Mouse (Mus musculus) heart, postnatal 4 days (tissue): ENCODE data around the gene Itga5. TPM values are rescaled to one million over a fixed set of nuclear protein-coding genes. Genes with fewer than 3 reads are reported as not detected.

Experiments used
- DNase-seq: peaks from one replicate; pipeline ENCODE4 v3.0.0; 2021
- total RNA-seq, 2 experiments: library from RNA; stranded (reverse); gene quantifications; 2 replicates each; pipeline ENCODE4 v1.2.3; 2021

The Itga5 gene
- total RNA-seq, 2 experiments from 2014 or later, result 120 to 121 TPM

DNA sequence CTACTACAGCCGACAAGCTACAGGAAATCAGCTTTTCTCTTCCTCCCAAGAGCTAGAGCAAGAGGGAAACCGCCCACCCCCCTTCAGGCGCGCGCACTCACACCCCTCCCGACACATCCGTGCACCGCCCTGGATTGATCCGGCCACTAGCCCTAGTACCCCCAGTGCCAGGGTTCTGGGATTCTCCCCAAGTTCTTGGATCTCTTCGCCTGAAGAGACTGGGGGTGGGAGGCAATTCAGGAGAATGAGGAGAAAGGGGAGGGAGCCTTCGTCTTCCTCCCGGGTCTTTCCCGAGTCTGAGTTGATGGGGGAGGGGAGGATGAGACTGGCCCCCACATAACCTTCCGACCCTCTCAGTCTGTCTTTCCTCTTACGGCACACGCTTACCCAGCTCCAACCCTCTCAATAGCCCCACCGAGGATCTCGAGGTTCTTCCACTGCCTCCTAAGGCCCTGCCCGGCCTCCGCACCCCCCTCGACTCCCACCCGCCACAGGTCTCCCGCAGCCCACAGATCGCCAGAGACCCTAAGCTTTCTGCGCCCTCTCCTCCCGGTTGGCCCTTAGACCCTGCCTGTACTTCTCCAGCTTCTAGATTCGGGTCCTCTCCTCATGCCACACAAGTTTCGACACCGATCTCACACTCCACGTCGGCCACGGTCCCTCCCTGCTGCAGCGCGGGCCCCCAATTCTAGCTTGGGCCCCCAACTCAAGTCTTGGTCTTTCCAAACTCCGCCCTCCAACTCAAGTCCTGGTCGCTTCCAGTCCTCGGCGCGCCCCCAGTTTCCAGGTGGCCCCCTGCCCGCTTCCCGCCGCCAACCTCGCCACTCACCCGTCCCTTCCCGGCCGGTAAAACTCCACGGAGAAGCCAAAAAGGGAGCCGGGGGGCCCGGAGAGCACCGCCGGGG, 840 bp downstream of the Itga5 start:
- DNase-seq, result peak; percentile 74

DNA sequence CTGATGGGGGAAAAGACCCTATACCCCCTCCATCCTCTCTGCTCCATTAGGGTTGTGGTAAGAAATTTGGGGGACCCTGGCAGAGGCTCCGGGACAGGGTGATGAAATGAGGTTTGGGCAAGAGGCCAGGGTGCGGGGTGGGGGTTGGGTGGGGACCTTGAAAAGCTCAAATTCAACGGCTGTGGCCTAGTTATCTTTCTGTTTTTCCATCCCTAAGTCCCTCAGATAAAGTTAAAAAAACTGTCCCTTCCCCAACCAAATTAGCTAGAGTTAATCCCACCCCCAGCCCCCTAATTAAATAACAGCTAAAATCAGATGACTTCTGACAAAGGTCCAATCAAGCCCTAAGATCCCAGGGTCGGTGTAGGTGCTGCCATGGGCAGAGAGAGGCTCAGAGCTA, 1.8 kb downstream of the Itga5 start:
- no peak for DNase-seq

DNA sequence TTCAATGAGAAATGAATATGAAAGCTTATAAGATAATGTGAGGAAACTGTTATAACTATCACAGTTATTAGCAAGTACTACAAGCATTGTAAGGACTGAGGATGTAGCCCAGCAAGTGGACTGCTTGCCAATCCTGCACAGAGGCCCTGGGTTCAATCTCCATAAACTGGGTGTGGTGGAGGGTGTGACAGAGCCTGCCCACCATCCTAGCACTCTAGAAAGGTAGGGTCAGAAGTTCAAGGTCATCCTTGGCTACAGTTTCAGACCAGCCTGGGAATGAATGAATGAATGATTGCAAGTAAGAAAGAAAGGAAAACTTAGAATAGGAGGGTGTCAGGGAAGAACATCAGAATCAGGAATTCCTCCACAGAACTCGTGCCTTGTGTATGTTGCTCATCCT, 2.8 kb downstream of the Itga5 start:
- DNase-seq, result no peak

DNA sequence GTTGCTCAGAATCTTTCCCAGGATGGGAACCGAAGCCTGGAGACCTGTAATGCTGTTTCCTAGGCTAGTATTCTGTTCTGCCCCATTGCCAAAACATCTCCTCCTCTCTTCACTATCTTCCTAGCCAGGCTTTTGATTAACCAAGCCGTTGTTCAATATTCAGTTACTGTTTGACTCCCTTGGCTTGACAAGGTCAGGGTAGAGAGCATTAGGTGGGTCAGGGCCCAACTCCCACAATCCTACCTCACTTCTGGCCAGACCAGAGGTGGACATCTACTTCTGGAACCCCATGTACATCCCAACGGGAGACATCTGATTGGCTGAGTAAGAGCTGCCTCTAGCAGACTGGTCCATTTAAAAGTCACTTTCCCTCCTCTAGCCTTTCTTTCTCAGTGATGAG, 3.6 kb downstream of the Itga5 start:
- no peak for DNase-seq

DNA sequence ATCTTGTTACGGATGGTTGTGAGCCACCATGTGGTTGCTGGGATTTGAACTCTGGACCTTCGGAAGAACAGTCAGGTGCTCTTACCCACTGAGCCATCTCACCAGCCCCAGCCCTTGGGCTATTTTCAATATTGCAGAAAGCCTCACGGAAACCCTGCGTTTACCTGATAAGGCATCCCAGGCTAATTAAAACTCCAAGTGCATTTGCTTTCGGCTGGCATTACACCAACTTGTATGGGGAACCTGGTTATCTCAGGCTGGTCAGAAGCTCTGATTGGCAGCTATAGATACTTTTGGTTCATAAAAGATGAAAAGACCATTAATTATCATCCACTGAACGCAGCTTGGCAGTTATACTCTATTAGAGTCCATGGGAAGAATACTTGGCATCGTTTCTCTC, 4.2 kb downstream of the Itga5 start:
- DNase-seq, result no peak

DNA sequence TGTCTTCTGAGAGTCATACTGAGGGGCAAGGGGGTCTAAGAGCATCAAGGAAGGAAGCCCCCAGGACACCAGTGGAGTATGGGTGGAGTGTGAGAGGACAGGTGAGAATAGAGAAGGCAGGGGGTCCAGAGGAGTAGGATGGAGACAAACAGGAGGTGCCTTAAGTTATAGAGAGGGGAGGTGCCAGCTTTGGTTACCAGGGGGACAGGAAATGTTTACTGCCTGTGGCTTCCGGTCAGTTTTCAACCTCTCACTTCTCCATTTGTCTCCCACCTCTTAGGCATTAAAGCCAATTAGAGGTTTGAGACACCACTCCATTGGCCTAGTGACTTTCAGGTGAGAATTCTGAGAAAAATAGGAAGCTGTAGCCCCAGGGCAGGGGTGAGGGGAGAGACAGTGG, 5.3 kb downstream of the Itga5 start:
- no peak for DNase-seq

DNA sequence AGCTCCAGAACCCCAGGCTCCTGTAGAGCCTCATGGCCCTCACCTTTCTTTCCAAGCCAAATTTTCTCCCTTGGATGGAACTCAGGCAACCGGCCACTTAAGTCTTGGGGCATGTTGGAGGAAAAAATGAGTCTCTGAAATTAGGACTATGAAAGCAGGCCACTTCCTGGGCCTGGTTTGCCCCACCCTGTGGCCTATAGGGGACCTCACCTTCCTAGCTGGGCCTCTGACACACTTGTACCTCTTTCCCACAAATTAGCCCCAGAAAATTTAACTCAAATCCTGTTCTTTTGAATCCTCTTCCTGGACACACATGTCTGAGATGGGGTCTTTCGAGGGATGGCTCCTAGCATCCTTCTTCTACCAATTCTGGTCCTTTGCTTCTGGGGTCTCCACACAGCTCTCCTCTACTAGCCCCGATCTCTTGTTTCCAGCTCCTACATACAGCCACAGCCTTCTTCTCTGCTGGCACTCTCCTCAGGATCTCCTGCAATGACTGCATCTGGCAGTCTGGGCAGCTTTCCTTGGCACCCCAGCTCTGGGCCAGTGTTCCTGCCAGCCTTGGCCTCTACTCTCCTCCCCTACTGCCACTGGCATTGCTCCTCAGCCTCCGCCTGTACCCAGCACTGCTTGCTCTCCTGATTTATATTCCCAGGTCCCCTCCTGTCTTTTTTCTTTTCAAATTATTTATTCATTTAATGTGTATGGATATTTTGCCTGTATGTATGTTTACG, 6.5 kb downstream of the Itga5 start:
- no peak for DNase-seq

DNA sequence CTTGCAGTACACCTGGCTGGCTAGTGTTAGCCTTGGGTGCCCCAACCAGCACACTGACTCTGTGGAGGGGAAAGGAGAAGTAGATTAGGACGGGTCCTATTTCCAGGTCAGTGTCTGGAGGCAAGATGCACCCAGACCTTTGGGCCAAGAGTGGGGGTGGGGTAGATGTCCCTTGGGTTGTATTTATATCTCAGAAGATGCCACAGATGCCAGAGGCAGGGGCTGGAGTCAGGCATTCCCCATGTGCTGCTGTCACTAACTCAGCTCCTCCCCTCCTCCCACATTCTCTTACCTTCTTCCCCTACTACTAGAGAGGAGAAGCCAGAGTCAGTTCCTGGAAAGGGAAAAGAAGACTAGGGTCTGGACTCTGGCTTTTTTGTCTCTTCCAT, 7.4 kb downstream of the Itga5 start:
- no peak for DNase-seq

DNA sequence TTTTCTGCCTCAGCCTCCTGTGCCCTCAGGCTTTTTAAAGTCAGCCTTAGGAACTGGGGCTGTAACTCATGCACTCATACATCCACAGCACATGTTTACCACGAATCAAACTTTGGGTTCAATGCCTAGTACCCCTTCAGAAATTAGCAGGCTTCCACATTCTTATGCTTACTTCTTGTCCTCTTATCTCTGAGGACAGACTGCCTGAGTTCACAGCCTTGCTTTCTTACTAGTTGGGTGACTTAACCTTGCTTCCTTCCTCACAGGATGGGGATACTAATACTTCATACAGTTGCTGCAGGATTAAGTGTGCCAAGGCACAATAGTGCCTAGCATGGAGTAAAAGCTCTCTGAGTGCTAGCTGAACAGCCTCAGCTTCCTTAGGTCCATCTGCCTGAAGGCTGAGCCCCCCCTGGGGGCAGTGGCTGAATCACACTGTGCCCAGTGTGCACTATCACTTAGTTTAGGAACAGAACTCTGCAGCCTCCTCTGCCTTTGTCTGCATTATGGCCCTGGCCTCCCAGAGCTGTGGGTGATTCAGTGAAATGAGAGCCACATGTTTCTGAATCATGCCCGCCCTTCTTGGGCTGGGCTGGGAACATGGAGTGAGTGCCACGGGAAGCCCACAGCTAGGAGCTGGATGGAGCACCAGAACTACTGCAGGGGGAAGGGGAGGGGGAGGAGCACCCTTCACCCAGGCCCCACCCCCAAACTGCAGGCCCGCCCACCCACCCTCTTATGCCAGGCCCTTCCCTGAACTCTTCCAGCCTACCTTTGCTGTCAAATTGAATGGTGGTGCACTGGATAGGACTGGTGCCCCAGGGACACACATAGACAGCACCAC, 8.1 kb downstream of the Itga5 start:
- DNase-seq, result peak; percentile 52

DNA sequence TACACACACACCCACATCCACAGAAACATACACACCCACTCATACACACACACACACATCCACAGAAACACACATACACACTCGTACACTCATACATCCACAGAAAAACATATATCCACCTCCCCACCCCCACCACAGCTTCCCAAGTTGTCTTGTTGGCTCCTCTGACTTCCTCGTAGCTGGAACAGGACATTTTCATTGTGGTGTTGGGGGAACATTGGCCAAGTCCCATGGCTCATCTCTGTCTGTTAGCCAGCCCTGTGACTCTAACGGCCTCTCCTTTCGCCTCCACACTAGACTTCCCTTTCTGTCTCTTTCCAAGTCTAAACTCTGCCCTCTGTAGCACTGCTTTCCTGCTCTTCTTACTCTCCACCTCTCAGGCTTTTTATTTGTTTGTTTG, 8.7 kb downstream of the Itga5 start:
- no peak for DNase-seq

DNA sequence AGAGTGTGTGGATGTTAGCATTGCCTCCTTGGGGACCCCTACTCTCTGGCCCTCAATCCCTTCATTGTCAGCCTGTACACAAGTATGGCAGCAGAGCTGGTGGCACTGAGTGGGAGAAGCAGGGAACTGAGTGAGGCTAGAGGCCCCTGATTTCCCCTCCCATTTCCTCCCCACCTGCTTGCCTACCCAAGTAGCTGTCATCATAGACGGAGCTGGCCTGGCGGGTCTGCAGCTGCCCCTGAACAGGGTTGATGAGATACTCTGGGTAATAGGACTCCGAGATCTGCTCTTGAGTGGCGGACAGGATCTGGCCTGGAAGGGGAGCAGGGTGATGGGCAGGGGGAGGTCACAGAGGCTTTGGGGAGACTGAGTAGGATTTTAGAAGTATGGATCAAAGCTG, 10.4 kb downstream of the Itga5 start:
- no peak for DNase-seq

DNA sequence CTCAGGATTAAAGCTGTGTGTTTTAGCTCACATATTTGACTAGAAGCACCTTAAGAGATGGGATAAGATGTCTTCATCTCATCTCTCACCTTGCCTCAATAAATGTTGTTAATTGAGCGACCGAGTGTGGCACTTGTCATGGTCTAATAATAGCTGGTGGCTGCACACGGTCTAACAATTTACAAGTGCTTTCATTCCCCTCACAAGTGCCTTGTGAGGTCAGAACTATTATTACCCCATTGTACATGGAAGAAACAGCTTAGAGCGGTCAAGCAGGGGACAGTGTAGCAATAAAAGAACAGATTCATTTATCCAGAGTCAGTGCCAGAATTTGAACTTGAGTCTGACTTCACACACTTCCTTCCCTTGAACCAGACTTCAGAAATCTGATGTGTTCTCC, 11.1 kb downstream of the Itga5 start:
- peak; percentile 35 for DNase-seq

DNA sequence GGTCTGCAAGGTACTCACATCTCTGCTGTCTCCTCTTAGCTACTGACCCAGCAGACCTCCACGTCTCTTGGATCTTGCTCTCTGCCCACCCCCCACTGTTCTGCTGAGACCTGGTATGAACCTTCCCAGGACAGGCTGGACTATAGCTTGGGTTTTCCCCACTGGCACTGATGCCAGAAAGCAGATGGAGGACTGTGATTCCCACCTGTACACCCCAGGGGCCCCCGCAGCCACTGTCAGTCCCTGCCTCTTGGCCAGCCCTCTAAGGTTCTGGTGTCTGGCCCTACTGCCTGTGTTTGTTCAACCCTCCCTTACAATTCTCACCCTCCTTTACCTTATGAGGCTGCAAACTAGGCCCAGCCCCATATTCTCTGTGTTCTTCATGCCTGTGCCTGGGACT, 11.9 kb downstream of the Itga5 start:
- DNase-seq, result no peak

DNA sequence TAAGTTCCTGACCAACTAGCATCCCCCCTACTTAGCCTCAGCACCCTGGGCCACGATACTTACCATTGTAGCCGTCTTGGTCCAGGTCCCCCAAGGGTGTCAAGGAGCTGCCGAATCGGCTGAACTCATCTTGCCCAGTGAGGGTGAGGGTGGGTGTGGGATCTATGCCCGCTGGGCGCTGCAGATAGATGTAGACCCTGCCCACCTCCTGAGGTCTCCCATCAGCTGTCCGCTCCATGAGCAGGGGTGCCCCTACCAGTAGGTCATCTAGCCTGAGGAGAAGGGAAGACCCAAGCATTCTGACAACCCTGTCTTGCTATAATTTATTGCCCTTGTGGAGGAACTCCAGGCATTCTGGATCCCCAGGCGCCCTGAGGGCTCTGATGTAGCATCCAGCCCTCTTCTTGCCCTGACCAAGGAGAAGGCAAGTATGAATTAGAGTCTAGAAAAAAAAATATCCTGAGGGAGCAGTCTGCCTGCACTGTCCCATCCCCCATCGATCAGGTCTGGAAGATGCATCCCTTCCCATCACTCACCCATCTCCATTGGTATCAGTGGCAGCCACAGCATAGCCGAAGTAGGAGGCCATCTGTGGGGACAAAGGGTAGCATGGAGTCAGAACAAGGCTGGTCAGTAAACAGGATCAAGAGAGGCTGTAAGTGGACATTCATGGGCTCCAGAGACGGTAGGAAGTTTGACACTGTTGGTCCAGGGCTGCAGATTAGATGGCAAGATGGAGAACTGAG, 12.9 kb downstream of the Itga5 start:
- no peak for DNase-seq

DNA sequence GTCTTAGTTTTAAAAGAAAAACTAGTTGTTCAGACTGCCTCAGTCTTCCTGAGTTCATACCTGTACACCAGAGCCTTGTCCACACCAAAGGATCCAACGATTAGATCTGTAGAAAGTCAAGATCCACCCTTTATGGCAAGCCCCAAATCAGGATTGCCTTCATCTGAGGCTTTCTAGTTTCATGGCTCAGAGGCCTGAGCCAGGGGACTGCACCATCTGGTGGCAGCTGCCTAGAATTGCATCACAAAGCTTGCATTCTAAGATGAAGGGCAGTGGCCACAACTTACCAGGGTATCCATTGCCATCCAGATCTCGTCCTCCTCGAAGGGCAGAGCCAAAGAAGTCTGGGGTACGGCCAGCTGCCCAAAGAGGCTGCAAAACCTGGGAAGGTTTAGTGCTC, 13.7 kb downstream of the Itga5 start:
- peak; percentile 77 for DNase-seq

DNA sequence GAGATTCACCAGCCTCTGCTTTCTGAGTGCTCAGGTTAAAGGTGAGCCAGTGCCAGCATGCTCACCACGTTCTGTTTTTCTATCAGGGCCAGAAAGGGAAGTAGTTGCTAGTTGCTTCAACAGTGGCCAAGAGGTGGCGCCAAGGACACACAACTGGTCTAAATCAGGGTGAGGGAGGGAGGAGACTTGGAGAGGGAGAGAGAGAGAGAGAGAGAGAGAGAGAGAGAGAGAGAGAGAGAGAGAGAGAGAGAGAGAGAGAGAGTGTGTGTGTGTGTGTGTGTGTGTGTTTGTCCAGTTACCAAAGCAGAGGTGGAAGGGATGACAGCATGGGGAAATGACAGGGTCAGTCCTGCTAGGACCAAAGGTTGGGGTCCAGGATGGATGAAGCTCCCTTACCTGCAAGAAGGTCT, 19.3 kb downstream of the Itga5 start:
- peak; percentile 82 for DNase-seq

DNA sequence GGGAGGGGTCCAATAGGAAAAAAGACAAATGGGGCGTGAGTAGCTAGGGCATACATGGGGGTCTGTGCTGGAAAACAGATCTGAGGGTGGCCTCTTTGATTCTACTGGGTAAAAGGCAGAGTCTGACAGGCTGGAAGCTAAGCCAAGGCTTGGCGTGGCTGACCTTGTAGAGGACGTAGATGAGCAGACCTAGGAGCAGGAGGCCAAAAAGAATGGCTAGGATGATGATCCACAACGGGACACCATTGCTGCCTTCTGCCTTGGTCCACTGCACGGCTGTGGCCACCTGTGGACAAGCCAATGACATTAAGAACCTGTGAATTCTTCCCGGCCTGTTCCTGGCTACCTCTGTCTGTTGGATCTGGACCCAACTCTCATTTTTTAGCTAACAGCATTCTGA, 20.8 kb downstream of the Itga5 start:
- no peak for DNase-seq

DNA sequence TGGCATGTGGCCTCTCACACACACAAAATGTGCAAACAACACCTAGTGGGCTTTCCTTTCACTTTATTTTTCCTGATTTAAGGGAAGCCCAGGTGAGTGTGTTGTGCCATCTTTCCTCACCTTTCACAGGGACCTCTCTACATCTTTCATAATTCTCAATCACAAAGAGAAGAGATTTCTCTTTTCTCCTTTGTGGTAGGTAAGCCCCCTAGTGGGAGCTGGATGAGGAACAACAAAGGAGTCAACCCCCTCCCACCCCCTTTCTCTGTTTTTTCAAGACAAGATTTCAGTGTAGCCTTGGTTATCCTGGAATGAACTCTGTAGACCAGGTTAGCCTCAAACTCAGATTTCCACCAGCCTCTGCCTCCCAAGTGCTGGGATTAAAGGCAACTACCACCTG, 23.0 kb downstream of the Itga5 start:
- no peak for DNase-seq

DNA sequence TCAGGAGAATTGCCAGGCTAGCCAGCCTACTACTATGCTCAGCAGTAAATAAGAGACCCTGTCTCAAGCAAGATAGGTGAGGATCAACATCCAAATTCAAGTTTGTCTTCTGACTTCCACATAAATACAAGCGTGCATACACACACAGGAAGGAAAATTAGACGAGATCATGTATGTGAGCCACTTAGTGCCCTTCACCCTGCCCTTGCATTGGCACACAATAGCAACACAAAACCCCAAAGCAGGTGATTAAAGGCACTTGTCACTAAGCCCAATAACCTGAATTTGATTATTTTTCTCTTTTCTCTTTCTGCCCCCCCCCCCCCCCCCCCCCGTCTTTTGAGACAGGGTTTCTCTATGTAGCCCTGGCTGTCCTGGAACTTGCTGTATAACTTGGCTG, 23.6 kb downstream of the Itga5 start:
- DNase-seq, result no peak

DNA sequence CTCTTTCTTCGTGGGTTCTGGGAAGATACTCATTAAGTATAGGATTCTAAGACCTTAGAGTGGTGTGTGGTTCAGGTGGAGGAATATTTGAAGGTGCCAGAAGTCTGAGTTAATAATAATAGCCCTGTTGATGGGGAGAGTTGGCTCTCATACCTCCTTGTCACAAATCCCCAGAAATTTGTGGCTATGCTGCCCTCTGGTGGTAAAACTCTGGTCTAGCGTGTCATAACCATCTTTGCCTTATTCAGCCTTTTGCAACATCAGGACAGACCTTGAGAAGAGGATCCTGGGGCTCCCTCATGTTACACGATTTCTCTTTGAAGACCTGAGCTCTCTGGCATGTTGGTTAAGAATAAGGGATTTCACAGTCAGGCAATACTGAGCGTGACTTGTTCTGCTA, 24.1 kb downstream of the Itga5 start:
- peak; percentile 87 for DNase-seq

DNA sequence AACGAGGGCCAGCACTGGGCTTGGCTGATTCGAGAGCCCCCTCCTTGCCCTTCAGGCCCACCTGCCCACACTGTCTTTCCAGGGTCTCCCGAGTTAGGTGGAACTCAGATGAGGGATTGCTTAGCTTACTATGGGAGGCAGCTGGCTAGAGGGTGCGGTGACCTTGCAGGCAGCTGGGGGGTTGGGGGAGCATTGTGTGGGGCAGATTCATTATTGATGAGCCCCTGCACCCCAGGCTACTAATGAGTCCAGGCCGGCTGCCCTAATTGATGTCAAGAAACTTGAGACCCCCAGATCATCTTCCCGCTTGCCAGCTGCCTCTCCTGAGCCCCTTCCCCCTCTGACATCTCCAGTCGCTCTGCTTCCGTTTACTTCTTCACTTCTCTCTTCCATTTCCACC, 25.0 kb downstream of the Itga5 start:
- DNase-seq, result no peak

DNA sequence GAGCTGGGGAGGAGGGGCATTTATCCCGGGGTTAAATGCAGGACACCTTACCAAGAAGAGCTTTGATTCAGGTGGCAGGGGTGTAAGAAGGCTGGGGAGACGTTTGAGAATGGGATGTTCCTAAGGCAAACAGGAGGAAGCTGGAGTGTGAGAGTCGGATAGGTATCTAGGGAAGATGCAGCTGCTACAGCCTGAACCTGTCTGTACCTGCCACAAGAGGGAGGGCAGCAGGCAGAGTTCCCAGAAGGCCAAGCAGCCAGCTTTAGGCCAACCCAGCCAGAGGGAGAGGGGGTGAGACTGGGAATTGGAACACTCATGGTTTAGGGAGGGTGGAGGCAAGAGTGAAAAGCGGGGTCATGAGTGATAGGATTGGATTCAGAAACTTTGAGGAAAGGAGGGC, 25.8 kb downstream of the Itga5 start:
- DNase-seq, result no peak
